8 mouse cellular contexts compared by ENCODE assay signal in the genomic region with DNA sequence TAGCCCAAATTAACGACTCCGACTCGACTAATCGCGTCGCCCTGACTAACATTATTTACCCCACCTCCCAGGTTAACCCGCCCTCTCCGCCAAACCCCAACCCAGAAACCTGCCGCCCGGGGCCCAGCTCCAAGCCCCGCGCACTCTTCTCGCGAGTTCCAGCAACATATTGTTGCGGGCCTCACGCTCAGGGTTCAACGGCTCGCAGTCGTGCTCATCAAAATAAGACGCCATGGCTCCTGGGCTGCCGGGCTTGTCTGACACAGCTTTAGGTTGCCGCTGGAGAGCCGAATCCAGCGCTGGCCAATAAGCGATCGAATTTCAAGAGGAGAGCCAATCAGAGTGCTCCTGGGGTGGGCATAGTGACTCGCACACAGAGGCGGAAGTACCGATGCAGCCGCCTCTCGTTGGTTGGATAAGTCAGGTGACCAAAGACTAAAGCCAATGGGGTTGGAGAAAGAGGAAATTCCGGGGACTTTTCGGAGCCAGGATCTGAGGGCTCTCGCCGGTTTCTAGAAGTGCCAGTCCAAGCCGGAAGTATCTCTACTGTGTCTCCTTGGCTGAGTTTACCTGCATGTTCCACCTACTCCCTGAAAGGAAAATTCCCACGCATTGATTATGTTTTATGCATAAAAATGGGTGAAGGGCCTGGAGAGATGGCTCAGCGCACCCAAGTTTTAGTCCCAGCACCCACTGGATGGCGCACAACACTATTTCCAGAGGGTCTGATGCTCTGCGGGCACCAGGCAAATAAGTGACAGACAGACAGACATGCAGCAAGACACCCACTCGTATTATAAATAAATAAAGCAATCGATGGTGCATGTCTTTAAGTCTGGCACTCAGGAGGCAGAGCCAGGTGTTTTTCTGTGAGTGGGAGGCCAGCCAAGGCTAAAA. TPM values are rescaled to one million over a fixed set of nuclear protein-coding genes. Genes with fewer than 3 reads are reported as not detected.
DNase-seq lines count a peak whose midpoint lies in the region; ATAC-seq lines count a peak whose summit lies in the region.

No protein-coding gene starts in this region.

- ATAC-seq in inflammation-experienced regulatory T-cells, adult 6 months, result peak; percentile 99
- ATAC-seq in megakaryocyte-erythroid progenitor cell, adult 5-6 weeks (replicated peaks; ENCODE audit: low FRiP score, low TSS enrichment, poor library complexity, severe bottlenecking), result peak; percentile 89

- DNase-seq in adrenal gland, adult (ENCODE audit: inconsistent age in 2 of 2, low spot score in 1 of 2), result peak; percentile 96 to 98
- peak; percentile 99 for DNase-seq in embryo, embryonic 10.5 days (ENCODE audit: low spot score)
- DNase-seq in gastrocnemius, postnatal 14 days, result peak; percentile 92
- DNase-seq in left cerebral cortex, postnatal 10 days (ENCODE audit: extremely low spot score in 1 of 2, low spot score in 2 of 2), result peak; percentile 94 to 97
- DNase-seq in right cerebral cortex, postnatal 25 days, result peak; percentile 95
- peak; percentile 93 to 94 for DNase-seq in urinary bladder, postnatal 4 days (ENCODE audit: low spot score in 2 of 2)

- intact Hi-C loops in gastrocnemius, postnatal 14 days (cut with DNase I; ENCODE audit: low total_unique reads), result no loop called here
- intact Hi-C loops in left cerebral cortex, postnatal 10 days (cut with DNase I), result loop anchor here (5.0 kb wide), 1 partner anchor 45 kb away; no protein-coding TSS in a partner anchor

RNA-seq across cellular contexts. Expression of gene Rnf181, which starts 4.4 kb away (rescaled TPM):
- 10 to 100 TPM; 31.2 to 31.7 TPM for total RNA-seq in gastrocnemius, postnatal 14 days (2021)
- 100 to 1,000 TPM; 107 to 150 (median 144) TPM for polyA plus RNA-seq in inflammation-experienced regulatory T-cells, adult 6 months (2017; shearing (Covaris generic))
- 10 to 100 TPM; 66.0 to 68.3 TPM for total RNA-seq in left cerebral cortex, postnatal 10 days (2021)
- total RNA-seq in megakaryocyte-erythroid progenitor cell, adult 5-6 weeks (2014; fragmentation: Nextera tagmentation), result 82.6 and 91.5 TPM in 2 replicates
- 34.8 and 55.5 TPM in 2 replicates for total RNA-seq in megakaryocyte-erythroid progenitor cell, adult 5-6 weeks (2017)

RNA-seq across cellular contexts. Expression of gene Tmem150a, which starts 7.1 kb away (rescaled TPM):
- total RNA-seq in gastrocnemius, postnatal 14 days (2021), result 10 to 100 TPM in 1 of 2 experiments, 1 to 10 TPM in 1; 9.1 to 12.5 TPM
- polyA plus RNA-seq in inflammation-experienced regulatory T-cells, adult 6 months (2017; shearing (Covaris generic)), result 1 to 10 TPM in 1 of 3 experiments, under 1 TPM in 2; 0.57 to 1.1 (median 0.67) TPM
- total RNA-seq in left cerebral cortex, postnatal 10 days (2021), result 10 to 100 TPM; 16.6 to 19.0 TPM
- 0.92 and 5.0 TPM in 2 replicates for total RNA-seq in megakaryocyte-erythroid progenitor cell, adult 5-6 weeks (2014; fragmentation: Nextera tagmentation)
- not detected in 2 replicates for total RNA-seq in megakaryocyte-erythroid progenitor cell, adult 5-6 weeks (2017)

RNA-seq across cellular contexts. Expression of gene 0610030E20Rik, which starts 15.3 kb away (rescaled TPM):
- 10 to 100 TPM; 11.4 TPM for total RNA-seq in gastrocnemius, postnatal 14 days (2021)
- polyA plus RNA-seq in inflammation-experienced regulatory T-cells, adult 6 months (2017; shearing (Covaris generic)), result 10 to 100 TPM; 18.2 to 25.5 (median 19.7) TPM
- total RNA-seq in left cerebral cortex, postnatal 10 days (2021), result 10 to 100 TPM; 12.3 to 13.1 TPM
- 28.5 and 31.0 TPM in 2 replicates for total RNA-seq in megakaryocyte-erythroid progenitor cell, adult 5-6 weeks (2014; fragmentation: Nextera tagmentation)
- 15.2 and 16.6 TPM in 2 replicates for total RNA-seq in megakaryocyte-erythroid progenitor cell, adult 5-6 weeks (2017)

RNA-seq across cellular contexts. Expression of gene Usp39, which starts 17.4 kb away (rescaled TPM):
- total RNA-seq in gastrocnemius, postnatal 14 days (2021), result 10 to 100 TPM; 16.7 to 17.2 TPM
- 10 to 100 TPM; 16.5 to 26.1 (median 20.8) TPM for polyA plus RNA-seq in inflammation-experienced regulatory T-cells, adult 6 months (2017; shearing (Covaris generic))
- 10 to 100 TPM; 31.8 to 33.6 TPM for total RNA-seq in left cerebral cortex, postnatal 10 days (2021)
- 66.8 and 72.5 TPM in 2 replicates for total RNA-seq in megakaryocyte-erythroid progenitor cell, adult 5-6 weeks (2014; fragmentation: Nextera tagmentation)
- total RNA-seq in megakaryocyte-erythroid progenitor cell, adult 5-6 weeks (2017), result 121 and 147 TPM in 2 replicates

RNA-seq across cellular contexts. Expression of gene Vamp5, which starts 17.9 kb away (rescaled TPM):
- total RNA-seq in gastrocnemius, postnatal 14 days (2021), result 10 to 100 TPM; 60.9 to 79.6 TPM
- 10 to 100 TPM; 67.7 to 70.9 (median 69.7) TPM for polyA plus RNA-seq in inflammation-experienced regulatory T-cells, adult 6 months (2017; shearing (Covaris generic))
- 1 to 10 TPM; 3.4 to 4.5 TPM for total RNA-seq in left cerebral cortex, postnatal 10 days (2021)
- 420 and 424 TPM in 2 replicates for total RNA-seq in megakaryocyte-erythroid progenitor cell, adult 5-6 weeks (2014; fragmentation: Nextera tagmentation)
- 125 and 132 TPM in 2 replicates for total RNA-seq in megakaryocyte-erythroid progenitor cell, adult 5-6 weeks (2017)

Comparison
In these comparisons a context has a peak if more than half of its experiments do, and no peak if none do; other contexts are left out.
1. Peak in every context shown above with its lines: DNase-seq and ATAC-seq.